Mouse (Mus musculus) cerebellum, adult 18-20 months (tissue): ENCODE results near the gene Atf3.

ENCODE experiments used
- DNase-seq, 2 experiments: peaks; one replicate each; pipeline ENCODE4 v3.0.0; 2021

The Atf3 gene

DNA sequence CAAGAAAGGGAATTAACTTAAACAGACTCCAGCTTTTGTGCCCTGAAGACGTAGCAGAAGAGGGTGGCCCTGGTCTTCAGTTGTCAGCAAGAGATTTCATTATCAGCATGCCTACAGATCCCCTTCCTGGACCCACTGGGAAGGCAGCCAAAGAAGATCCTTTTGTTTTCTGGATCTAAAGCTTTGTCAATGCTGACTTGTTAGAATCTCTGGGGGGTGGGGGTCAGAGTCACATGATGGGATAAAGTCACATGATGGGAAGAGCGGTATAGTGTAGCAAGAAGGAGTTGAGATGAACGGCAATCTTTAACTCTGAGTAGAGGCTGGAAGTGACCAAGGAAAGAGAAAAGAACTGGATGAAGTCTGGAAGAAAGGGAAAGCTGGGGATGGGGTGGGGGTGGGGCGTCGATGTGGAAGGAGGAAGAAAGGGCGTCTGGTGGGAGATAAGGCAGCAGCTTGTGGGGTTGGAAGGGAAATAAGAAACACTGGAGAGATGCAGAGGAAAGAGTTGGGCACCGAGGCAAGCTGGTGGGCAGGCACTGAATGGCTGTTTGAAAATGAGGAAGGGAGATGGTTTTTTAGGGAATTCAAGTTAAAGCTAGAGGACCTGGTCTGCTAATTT is 78.9 kb downstream of the Atf3 start:
- no peak for DNase-seq

GRCm38 (mm10) chr1:191138436-191138835 is 79.4 kb downstream of the Atf3 start:
- DNase-seq, result no peak

GRCm38 (mm10) chr1:191135406-191135805 is 82.4 kb downstream of the Atf3 start:
- DNase-seq, result no peak

DNA sequence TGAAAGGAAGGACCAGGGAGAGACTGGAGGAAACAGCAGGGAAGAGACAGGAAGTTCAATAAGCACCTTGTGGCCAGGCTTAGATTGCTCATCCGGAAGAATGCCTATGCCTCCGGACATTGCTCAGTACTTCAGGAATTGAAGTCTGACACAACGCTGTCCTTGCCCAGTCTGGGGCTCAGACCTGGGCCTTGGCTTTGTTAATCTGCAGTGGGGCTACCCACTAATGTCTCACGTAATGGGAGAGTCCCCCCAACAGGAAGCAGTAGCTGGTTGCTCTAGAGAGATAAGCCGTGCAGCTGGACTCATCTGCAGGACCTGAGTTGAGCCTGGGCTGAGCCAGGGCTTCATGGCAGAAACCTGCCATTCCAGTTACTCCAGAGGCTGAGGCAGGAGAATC is 84.9 kb downstream of the Atf3 start:
- no peak for DNase-seq

GRCm38 (mm10) chr1:191132240-191132639 is 85.6 kb downstream of the Atf3 start:
- DNase-seq, result no peak

GRCm38 (mm10) chr1:191131692-191132091 is 86.1 kb downstream of the Atf3 start:
- no peak for DNase-seq

DNA sequence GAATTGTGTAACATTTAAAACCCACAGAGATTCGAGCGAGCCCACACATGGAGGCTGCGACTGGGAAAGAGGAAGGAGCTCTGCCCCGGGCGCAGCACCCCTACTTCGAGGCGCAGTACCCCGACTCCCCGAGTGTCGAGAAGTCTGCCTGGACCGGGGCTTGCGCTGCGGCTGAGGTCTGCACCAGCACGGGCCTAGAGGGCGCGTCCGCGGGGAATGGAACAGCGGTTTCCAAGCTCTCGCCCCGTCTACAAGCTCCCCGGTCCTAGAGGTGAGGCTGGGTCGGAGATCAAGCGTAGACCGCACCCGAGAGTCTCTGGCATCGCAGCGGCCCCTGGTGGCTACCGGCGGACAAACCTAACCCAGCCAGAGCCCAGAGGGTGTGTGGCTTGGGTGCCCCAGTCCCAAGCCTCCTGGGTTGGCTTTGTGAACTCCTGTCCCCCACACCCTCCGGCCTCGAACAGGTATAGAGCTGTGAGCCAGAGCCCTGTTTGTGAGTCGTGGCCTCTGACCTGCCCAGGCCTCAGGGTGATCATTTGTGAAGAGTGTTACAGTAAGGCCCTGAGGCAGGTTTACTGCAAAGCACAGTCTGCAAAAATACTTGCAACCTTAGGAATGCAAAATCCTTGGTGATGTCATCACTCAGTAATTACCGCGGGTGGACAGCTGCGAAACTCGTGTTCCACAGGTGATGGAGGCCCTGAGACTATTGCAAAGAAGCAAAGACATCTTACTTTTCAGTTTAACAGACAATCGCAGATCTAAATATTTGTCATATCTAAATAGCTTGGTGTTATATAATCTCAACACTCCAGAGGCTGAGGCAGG is 91.8 kb downstream of the Atf3 start:
- peak; percentile 24 to 30 for DNase-seq

- no peak for DNase-seq
Measured at GRCm38 (mm10) chr1:191124288-191124687, 93.6 kb downstream of the Atf3 start.

- no peak for DNase-seq
Measured at GRCm38 (mm10) chr1:191123696-191124095, 94.1 kb downstream of the Atf3 start.

- DNase-seq, result no peak
Measured at GRCm38 (mm10) chr1:191122744-191123143, 95.1 kb downstream of the Atf3 start.
